Mouse (Mus musculus) CH12F3 (cell line): ENCODE data around the gene Smim24.

Source experiments
- in situ Hi-C: fragments of 300-500 bp; cut with MboI; formaldehyde crosslinking; loops from 2 replicates; pipeline ENCODE4 v1.14.3; 2020; ENCODE audit warnings: low sequenced_read_pairs

Gene Smim24

DNA sequence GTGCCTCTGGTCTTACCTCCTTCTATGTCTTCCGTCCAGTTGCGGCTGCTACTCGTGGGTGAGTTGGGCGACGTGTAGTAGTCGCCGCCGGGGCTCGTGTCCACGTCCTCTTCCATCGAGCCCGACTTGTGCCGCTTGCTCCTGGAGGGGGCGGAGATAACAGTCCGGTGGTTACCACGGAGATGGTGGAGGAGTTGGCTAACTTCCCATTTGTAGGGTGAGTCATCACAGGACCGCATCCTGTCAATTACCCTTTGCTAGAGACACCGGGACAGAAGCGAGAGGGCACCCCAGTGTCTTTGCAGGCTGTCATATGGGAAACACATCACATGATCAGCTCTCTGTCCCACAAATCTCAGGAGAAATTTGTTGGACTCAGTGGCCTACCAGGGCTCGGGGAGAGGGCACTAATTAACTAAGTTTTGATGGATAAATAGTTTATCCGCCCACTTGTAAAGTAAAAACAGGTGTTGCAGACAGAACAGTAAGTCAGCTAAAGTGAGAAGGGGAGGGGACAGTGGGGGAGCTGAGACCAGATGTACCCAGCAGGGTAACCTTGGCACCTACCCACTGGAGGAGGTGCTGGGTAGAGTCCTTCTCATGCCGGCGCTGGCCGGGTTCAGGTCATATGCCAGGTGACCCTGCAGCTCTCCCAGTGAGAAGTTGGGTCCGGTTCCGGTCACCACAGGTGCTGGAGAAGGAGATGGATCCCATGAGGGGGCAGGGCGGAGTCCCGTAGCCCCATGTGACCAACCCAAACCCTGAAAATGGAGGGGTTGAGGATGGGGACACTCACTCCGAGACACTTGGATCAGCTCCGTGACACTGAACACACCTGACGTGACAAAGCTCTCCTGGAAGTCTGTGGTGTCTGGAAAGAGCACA is 14.9 kb downstream of the Smim24 start:
- in situ Hi-C loops, result no loop called here

DNA sequence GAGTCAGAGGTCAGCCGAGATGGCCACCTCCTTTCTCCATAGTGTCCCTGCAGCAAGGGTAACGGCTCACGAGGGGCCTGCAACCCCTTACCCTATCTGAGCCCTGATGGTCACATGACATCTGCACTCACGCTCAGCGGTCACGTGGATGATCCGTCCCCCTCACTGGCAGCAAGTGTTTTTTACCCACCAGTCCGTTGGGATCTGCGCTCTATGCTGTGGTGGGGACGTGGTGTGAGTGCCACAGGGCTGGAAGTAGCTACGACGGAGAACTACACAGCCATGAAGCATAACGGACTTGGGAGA is 15.5 kb downstream of the Smim24 start:
- in situ Hi-C loops, result no loop called here

DNA sequence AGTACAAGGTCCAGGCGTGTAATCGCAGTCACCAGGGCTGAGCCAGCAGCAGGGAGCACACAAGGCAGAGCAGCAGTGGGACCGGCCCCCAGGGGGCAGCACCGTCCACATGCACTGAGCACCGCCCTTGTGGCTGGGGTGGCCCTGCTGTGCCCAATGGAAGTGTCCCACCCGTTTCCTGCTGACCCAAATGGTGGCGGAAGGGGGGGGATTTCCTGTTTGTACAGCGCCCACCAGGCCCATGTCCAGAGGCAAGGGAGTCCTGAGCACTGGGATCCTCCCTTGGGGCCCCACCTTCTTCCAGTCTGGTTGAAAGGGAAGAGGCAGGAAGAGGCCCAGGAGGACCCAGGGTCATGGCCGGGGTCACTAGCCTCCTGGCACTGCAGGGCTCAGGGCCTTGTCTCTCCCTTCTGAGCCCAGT is 16.0 kb downstream of the Smim24 start:
- in situ Hi-C loops, result no loop called here

DNA sequence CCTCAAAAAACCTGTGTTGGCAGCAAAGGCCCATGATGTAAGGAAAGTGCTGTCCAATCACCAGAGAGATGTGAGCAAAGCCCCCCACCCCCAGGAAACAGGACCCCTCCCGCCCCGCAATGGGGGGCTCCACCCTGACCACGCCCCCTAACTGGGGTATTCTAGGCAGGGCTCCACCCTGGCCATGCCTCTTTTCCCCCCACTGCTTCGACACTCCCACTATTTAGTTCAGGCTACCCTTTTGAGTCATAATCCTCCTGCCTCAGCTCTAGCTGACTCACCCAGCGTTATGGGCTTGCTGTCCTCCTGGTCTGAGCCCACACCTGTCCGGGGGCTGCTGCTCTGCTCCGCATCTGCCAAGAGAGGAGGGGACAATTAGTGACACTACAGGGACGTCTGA is 16.5 kb downstream of the Smim24 start:
- in situ Hi-C loops, result no loop called here

DNA sequence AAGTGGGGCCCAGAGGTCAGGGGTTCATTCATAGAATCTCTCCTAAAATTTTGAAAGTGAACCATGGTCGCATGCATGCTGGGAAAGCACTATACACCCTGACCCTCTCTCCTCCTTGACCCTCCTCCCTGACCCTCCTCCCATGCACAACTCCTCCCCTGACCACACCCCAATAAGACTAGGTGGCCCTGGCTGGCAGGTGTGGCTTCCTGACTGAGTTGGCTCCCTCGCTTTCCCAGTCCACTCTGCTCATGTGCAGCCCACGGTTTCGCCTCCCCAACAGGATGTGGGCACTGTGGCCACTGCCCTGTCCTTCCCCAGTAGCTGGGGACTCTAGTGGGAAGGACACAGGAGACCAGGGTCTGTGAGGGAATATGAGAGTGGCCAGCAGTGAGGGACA is 17.5 kb downstream of the Smim24 start:
- in situ Hi-C loops, result no loop called here

DNA sequence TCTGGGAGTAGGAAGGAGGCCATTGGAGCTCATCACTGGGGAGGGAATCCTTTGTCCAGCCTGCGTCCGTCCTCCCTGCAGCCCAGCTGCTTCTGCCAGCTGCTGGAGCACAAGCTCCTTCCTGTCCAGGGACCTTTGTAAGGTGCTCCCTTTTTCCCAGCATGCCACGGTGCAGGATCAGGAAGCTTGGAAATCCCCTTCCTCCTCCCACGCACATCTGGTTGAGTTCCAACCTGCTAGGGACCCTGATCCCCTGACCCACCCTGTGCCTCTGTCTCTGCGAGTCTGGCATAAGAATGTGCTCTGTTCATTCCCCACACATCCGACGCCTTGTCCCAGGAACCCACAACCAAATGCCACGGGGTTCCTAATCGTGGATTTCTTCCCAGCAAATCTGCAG is 18.1 kb downstream of the Smim24 start:
- in situ Hi-C loops, result no loop called here

DNA sequence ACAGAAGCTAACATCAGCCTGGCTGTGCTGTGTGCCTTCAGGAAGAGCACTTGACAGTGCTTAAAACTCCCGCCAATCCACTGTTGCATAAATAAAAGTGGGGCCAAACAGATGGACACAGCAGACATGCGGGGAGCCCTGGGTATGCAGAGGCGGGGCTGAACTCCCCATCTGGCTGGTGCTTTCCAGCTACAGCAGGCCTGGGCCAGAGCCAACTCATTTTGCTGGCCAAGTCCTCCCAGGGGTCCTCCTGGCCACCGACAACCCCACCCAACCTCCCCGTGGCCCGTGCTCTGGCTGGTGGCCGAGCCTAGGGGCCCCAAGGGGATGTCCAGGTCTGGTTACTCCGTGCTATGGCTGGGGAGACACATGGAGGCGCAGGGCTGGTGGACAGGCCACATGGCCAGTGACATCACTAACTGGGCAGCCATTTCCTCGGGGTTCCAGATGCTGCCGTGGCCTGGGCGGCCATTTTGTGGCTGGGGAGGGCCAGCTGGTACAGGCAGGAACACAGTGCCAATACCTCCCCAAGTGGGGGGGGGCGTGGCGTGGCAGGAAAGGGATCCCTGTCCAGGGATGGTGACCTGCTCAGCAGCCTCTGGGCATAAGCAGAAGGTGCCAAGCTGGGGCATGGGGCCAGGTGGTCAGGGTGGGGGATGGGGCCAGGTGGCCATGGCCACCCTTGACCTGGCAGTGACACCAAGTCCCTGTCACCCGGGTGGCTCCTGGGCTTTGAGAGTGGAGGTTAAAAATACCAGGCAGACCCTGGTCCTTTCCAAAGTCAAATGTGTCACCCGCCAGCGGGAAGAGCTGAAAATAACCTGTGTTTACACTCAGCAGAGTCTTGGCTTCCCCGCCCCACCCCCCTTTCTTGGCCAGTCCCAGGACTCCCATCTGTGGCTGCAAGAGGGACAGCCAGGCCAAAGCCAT is 18.9 kb downstream of the Smim24 start:
- in situ Hi-C loops, result no loop called here

DNA sequence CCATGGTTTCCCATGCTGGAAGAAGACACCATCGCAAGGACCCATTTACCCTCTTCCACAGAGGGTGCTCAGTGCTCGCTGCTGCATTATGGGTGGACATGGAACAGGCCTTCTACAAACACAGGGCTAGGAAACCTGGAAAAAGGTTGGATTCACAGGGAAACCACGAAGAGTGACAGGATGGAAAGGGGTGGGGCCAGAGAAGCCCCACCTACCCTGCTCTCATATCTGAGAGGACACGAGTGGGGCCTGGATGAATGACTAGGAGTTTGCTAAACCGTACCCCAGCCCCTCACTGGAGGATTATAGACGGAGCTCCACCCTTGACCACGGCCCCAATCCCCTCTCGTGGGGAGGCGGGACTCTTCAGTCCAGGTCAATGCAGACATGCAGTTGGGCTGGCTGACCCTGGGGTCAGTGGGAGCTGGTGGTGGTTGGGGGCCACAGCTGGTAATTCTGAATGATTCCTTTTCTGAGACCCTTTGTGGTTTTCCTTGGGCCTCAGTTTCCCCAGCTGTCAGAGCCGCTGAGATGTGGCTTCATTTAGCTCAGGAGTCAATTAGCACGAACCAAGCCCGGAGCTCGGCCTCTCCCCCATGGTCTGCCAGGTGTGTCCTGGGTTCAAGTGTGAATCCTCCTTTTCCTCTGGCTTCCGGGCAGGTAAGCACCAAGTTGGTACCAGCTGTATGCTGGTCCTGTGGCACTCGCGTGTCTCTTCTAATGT is 19.9 kb downstream of the Smim24 start:
- in situ Hi-C loops, result no loop called here

DNA sequence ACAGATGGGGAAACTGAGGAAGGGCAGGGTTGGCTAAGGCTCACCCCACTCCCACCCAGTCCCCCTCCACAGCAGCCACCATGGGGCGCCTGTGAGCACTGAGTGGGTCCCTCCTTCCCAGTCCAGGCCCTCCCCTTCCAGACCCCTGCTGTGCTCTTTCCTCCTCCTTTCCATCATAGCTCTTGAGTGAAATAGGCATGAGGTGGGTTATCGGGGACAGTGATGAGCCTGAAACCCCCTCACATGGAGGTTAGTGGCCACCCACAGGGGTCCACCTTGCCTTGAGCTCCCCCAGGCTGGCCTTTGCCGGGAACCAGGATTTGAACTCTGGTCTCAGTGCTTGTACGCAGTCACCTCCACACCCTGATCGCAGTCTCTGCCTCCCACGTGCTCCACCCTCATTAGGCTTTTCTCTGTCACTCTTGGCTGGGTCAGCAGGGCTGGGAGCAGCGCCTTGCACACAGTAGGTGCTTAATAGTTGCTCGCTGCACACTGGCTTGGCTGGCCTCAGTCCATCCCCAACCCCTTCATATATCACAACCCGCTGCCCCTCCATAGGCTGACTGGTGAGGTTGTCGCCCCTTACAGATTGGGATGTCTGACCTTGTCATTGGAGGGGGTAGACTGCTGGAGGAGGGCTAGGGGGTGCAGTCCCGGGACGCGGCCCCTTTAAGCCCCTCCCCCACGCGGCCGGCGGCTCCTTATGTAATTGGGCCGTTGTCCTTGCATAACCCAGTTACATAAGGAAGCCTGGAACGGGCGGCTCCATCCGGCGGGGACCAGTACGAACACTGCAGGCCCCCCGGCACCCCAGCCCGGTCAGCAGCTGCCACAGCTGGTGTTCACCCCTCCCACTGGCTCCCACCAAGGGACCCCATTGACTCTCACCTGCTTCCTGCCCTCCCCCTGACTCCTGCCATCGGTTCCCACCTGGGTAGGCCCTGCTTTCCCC is 20.7 kb downstream of the Smim24 start:
- in situ Hi-C loops, result no loop called here

DNA sequence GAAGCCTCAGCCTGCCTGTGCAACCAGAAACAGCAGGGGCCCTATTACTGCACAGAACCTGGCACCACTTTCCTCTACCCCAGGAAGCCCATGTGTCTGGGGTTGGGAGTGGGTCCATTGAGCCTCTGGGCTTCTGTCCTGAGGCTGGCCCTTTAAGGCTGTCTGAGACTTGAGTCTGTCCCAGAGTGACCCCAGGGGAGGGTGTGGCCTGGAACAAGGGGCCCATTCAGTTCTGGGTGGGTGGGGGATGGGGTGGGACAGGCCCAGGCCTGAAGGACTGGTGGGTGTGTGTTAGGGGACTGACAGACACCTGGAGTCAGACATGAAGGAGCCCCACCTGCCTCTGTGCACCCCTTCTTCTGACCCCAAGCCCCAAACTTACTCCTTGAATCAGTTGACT is 21.8 kb downstream of the Smim24 start:
- in situ Hi-C loops, result no loop called here

DNA sequence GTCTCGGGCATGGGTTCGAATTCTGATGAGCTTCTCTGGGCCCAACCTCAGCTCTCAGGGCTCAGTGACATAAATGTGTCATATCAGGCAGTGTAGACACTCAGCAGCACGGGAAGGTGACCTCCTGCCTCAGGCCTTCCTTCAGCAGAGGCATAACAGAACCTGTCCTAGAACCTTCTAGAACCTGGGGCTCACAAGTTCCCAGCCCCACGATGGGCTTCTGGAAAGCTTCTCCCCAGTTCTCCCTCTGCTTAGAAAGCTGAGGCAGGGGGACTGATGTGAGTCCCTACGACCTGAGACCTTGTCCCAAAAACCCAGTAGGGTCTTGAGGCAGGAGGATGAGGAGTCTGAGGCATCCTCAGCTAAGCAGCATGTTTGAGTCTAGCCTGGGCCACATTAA is 22.3 kb downstream of the Smim24 start:
- in situ Hi-C loops, result no loop called here

DNA sequence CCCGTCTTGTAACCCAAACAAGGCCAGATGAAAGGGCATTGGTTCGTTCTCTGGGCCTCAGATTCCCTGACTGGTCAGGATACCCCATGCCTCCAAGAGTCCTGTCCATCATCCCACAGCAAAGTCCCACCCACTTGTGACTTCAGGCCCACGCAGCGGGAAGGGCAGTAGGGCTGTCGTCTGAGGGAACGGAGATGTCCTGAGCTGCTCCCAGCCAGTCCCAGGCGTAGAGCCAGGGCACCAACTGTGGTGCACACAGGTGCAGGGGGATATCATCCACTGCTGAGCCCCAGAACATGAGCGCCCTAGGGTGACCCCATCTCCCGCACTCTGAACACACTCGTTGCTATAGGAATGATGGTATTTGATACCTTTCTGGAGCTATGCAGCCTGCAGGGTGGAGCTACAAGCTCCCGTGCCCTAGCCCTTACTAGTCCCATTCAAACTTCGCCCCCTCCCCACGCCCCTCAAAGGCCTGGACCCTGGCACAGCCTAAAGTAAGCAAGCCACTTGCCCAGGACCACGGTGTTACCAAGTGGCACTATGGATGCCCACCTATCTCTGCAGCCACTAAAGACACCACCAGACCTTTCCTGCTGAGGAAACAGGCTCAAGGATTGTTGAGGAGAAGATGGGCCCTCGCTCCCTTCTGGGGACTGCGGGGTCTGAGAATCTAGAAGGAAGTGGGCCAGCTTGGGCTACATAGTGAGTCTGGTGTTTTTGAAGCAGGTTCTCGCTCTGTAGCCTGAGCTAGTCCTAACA is 22.9 kb downstream of the Smim24 start:
- in situ Hi-C loops, result no loop called here

DNA sequence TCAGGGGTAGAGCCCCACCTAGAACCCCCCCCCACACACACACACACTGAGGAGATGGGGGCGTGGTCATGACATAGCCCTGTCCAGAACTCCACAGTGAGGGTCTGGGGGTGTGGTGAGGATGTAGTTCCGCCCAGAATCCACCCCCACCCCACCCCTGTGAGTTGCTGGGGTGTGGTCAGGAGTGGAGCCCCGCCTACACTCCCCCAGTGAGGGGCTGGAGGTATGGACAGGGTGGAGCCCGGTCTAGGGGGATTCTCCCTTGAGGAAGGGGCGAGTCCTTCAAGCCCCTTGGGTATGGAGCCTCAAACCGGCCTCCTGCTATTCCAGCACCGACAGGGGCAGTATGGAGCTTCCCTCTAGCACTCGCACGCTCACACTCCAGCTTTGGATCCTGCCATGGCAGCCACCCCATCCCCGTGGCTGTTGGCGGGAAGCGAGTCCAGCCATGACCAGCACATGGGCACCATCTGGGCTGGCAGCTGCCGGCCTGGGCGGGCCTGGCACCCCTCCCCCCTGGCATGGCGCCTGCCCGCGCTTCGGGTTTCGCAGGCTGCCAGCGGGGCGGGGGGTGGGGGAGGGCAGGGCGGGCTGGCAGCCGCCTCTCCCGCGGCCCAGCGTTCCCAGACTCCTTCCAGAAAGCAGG is 23.9 kb downstream of the Smim24 start:
- in situ Hi-C loops, result no loop called here

DNA sequence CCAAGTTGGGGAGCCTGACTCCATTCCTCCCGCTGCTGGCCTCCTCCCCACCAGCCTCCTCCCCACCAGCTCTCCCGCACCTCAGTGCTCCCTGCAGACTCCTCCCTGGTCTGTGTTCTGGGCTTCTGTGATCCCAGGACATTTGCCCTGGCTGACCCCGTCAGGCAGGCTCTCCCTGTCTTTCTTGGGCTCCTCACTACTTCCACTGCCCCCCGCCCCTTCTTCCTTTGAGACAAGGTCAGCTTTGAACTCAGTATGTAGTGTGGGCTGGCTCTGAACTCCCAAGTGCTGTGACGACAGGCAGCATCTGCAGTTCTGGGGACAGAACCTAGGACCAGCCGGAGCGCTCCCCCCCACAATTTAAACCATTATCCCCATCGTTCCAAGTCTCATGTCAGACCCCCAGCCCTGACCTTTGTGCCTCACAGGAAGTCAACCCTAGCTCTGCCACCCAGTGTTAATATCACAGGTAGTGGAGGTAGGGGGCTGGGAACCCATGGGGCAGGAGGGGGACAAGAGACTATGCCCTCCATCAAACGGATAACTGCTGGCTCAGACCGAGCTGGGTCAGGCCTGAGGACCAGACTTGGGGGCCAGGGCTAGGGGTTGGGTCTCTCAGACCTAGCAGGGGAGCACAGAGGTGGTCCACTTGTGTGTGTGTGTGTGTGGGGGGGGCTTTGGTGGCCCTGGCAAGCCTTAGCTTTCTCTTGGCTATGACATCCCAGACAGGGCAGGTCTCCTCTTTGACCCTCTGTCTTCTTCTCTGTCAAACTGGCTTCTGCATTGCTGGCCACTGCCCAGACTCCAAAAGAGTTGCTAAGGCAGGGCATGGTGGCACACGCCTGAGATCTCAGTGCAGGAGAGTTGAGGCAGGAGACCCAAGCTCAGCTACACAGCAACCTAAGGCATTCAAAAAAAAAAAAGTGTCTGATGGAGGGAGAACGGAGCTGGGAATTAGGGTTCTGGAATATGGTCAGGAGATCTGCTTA is 24.7 kb downstream of the Smim24 start:
- in situ Hi-C loops, result no loop called here

DNA sequence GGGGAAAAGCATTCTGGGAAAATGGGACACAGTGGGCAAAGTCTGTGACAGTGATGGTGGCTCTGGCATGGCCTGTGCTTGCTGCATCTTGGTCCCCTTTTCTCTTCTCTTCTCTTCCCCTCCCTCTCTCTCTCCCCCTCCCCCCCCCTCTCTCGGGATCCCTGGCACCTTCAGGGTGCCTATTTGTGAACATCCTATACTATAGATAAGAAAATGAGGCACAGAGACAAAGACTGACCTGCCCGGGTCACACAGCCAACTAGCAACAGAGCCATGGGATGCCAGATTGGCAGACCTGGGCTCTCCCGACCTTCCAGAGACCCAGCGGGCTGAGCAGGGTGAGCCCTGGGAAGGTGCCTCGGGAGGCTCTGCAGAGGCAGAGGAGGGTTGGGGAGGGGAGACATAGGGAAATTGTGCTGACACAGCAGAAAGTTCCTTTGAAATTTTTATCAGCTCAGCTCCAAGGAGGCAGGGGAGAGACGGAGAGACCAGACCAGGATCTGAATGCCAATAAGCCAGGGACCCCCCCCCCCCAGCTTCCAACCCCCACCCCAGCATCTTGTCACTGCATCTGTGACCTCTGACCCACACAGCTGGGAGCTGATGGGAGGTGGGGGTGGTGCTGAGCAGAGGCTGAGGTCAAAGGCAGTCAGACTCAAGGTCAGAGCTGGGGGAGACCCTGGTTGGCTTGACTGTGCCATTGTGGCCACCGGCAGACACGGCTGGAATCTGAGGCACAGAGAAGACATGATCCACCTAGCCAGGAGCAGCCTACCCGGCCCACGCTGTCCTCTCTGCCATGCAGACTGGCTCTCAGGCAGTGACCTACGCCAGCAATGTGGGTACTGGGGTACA is 25.6 kb downstream of the Smim24 start:
- in situ Hi-C loops, result no loop called here

DNA sequence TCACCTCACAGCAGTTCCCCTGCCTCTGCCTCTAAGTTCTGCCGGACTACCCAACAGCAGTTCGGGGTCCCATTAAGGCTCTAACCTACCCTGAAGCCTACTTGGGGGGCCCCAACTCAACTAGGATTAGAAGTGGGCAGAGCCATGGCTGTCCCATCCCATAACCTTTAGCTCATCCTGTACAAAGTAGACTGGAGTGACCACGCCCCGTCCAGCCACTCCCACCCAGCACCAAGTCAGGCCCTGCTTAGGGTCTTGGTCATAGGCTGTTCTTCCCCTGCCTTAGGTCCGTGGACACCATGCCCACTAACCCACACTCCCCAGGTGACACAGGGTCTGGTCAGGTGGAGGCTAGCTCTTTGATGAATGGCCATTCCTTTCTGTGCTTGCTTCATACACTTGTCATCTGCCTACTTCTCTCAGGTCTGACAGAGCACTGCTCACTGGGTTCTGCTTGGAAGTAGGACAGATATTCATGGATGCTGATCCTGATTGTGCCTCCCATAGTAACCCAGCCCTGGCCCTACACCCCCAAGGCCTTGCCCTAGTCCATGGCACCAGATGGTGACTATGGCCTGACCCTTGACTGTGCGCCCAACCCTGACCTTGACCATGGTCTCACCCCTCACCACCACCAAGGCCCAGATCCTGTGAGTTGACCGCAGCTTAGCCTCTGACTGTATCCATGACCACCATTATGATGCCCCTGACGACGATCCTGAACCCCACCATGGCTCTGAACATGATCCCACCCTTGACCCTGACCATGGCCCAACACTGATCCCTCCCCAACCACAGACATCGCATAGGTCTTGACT is 26.5 kb downstream of the Smim24 start:
- in situ Hi-C loops, result no loop called here
